Mouse (Mus musculus) intestine, embryonic 14.5 days (tissue): Measurements from ENCODE around the gene Trappc3. TPM values are rescaled to one million over a fixed set of nuclear protein-coding genes. Genes with fewer than 3 reads are reported as not detected.
A peak's percentile ranks its signal among the peaks of the same experiment; 100 is the strongest.

ENCODE experiments used
- ATAC-seq: fragments of 200-750 bp; cut with Nextera tagmentation; replicated peaks from 2 replicates; pipeline ENCODE4 v1.8.0; 2017; ENCODE audit warnings: low read depth, moderate number of reproducible peaks, moderate TSS enrichment, moderate library complexity; ENCODE audit not compliant: low FRiP score, low TSS enrichment
- DNase-seq: peaks from one replicate; pipeline ENCODE4 v3.0.0-alpha.2; 2018; ENCODE audit warnings: low spot score
- H3K27ac ChIP-seq: fragments of 300-500 bp; sonication (generic); 2 replicates; pipeline ENCODE4 v1.5.1; 2014; ENCODE audit warnings: low read depth, mild to moderate bottlenecking, control low read depth
- H3K27me3 ChIP-seq: fragments of 300-500 bp; sonication (generic); replicated peaks from 2 replicates; pipeline ENCODE4 v1.6.1; 2014; ENCODE audit warnings: low read length, control low read depth; ENCODE audit not compliant: control insufficient read depth, insufficient read depth
- H3K36me3 ChIP-seq: fragments of 300-500 bp; sonication (generic); 2 replicates; pipeline ENCODE4 v1.6.1; 2014; ENCODE audit warnings: low read length, control low read depth; ENCODE audit not compliant: control insufficient read depth, insufficient read depth
- H3K4me1 ChIP-seq: fragments of 300-500 bp; sonication (generic); replicated peaks from 2 replicates; pipeline ENCODE4 v1.6.1; 2014; ENCODE audit warnings: low read length, control low read depth, mixed read lengths; ENCODE audit not compliant: control insufficient read depth, insufficient read depth
- H3K4me2 ChIP-seq: fragments of 300-500 bp; sonication (generic); 2 replicates; pipeline ENCODE4 v1.6.1; 2014; ENCODE audit warnings: low read length
- H3K4me3 ChIP-seq: fragments of 300-500 bp; sonication (generic); 2 replicates; pipeline ENCODE4 v1.5.1; 2014; ENCODE audit warnings: low read depth, low read length, control low read depth, mixed read lengths
- H3K9ac ChIP-seq: fragments of 300-500 bp; sonication (generic); 2 replicates; pipeline ENCODE4 v1.6.1; 2014; ENCODE audit warnings: mild to moderate bottlenecking, low read length
- H3K9me3 ChIP-seq: fragments of 300-500 bp; sonication (generic); 2 replicates; pipeline ENCODE4 v1.6.1; 2016; ENCODE audit warnings: low read length, control low read depth; ENCODE audit not compliant: control insufficient read depth
- WGBS: fragments of 180-500 bp; shearing (Covaris S2); extraction: QIAGEN DNeasy Blood & Tissue Kit; methylation state at CpG from one replicate; pipeline ENCODE4 v1.1.7; 2014; 5-methylcytosine and 5-hydroxymethylcytosine counted together
- polyA plus RNA-seq: library from polyadenylated mRNA; unstranded; fragments of >200 nt; fragmentation: Nextera tagmentation; extraction: Ambion mirVana; gene quantifications from 2 replicates; pipeline ENCODE4 v1.2.1, GENCODE M21; 2014

The Trappc3 gene
- polyA plus RNA-seq, 1 experiment from 2014 or later: 20.5 TPM

DNA sequence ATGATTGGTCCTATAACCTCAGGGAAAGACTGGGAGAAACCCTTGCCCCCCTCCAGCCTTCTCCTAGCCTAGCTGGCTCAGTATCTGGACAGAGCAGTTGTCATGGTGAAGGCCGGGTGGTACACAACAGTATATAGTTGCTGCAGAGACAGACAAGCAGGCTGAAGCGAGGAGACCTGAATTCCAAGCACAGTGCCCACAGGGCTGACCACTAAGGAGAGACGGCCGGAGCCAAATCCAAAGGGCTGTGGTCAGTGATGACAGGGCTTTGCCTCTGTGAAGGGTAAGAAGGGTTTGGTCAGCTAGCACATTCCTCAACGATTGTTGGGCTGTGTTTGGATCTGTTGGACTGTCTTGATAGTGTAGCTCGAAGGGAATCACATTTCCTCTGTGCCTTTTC, 859 bp upstream of the Trappc3 start:
- ATAC-seq (no peak), DNase-seq (no peak)
- Histone ChIP-seq H3K9ac (no peak overlapping the region), H3K36me3 (0 out of 2 replicates have a peak, but pooled peaks cover 5% of the 10 kb centered on the region), H3K27me3 (no peaks in the 10 kb centered on the region), H3K4me3 (no peak overlapping the region), H3K4me1 (peaks cover 51% of the 10 kb centered on the region), H3K4me2 (no peak overlapping the region), H3K9me3 (no peaks in the 10 kb centered on the region), H3K27ac (peak overlapping the region; percentile 96)
- 67% methylated on average over 6 of the region's 6 CpGs for WGBS

DNA sequence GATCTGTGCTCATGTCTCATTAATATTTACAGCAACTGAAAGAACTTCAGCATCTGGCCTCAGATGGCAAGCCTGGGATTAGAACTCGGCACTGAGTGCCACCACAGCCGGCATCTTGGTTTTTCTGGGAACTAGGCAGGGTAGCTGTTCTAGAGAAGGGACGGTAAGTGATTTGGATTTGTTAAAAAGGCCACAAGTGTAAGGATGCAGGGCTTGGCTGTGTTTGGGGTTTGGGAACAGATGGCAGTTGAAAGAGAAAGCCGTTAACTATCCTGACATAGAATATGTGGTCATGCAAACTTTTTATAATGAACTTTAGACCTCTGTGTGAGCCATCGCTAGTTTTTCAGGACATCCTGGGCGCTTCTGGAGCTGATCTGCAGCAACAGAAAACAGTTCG, 450 bp upstream of the Trappc3 start:
- ATAC-seq: no peak
- H3K9ac ChIP-seq: no peak overlapping the region
- no peaks in the 10 kb centered on the region for H3K27me3 ChIP-seq
- DNase-seq: no peak
- 0 out of 2 replicates have a peak, but pooled peaks cover 5% of the 10 kb centered on the region for H3K36me3 ChIP-seq
- peak overlapping the region; percentile 77; the same call in 1 of the 2 replicates for H3K4me3 ChIP-seq
- peak overlapping the region; percentile 22; the same call in 1 of the 2 replicates for H3K4me2 ChIP-seq
- H3K4me1 ChIP-seq: peaks cover 51% of the 10 kb centered on the region
- no peaks in the 10 kb centered on the region for H3K9me3 ChIP-seq
- 48% methylated on average over 7 of the region's 7 CpGs for WGBS
- no peak overlapping the region for H3K27ac ChIP-seq

DNA sequence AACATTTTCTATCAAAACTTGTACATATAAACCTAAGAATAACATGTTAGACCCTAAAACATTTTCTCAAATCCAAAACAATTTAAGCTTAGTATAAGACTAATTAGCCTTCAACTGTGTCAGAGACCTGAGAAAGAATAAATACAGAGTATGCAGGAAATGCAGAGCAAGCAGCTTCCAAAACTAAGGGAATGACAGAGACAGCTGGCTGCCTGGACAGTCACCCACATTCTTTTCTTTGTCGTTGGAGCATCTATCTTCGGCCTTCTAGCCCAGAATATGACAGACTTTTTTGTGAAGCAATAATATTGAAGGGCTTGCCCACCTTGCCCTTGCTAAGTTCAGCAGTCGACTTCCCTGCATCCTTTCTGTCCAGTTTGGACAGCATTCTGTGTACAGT, 7.2 kb downstream of the Trappc3 start:
- peaks cover 13% of the 10 kb centered on the region for H3K36me3 ChIP-seq
- ATAC-seq: no peak
- no peak overlapping the region for H3K27ac ChIP-seq
- H3K9ac ChIP-seq: no peak overlapping the region
- WGBS: 77% methylated on average over 3 of the region's 3 CpGs
- no peaks in the 10 kb centered on the region for H3K4me1 ChIP-seq
- no peak overlapping the region for H3K4me2 ChIP-seq
- no peaks in the 10 kb centered on the region for H3K27me3 ChIP-seq
- no peak for DNase-seq
- H3K4me3 ChIP-seq: no peak overlapping the region
- H3K9me3 ChIP-seq: no peaks in the 10 kb centered on the region

DNA sequence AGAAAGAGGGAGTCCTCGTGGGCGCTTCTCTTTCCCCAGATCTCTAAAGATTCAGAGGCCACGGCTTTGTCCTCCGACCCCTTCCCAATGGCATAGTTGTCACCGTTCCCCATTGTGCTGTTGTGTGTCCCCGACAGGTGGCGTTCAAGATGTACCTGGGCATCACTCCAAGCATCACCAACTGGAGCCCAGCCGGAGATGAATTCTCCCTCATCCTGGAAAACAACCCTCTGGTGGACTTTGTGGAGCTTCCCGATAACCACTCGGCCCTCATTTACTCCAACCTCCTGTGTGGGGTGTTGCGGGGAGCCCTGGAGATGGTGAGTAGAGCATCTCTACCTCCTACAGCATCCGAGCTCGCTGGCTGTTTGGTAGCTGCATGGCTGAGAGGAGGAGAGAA, 11.6 kb downstream of the Trappc3 start:
- 80% methylated on average over 13 of the region's 13 CpGs for WGBS
- no peak overlapping the region for H3K4me3 ChIP-seq
- no peak overlapping the region for H3K9ac ChIP-seq
- DNase-seq: no peak
- no peak overlapping the region for H3K4me2 ChIP-seq
- no peaks in the 10 kb centered on the region for H3K9me3 ChIP-seq
- no peaks in the 10 kb centered on the region for H3K27me3 ChIP-seq
- H3K27ac ChIP-seq: no peak overlapping the region
- peaks cover 20% of the 10 kb centered on the region for H3K36me3 ChIP-seq
- peaks cover 8% of the 10 kb centered on the region; the same call in 1 of the 2 replicates for H3K4me1 ChIP-seq
- no peak for ATAC-seq

GRCm38 (mm10) chr4:126275081-126275480, 13.0 kb downstream of the Trappc3 start:
- H3K36me3 ChIP-seq: peaks cover 20% of the 10 kb centered on the region
- no peaks in the 10 kb centered on the region for H3K27me3 ChIP-seq
- H3K4me1 ChIP-seq: peaks cover 9% of the 10 kb centered on the region; the same call in 1 of the 2 replicates
- DNase-seq (no peak), ATAC-seq (no peak)
- WGBS: 87% methylated on average over 4 of the region's 4 CpGs
- no peak overlapping the region for H3K27ac ChIP-seq
- no peak overlapping the region for H3K4me3 ChIP-seq
- no peaks in the 10 kb centered on the region for H3K9me3 ChIP-seq
- no peak overlapping the region for H3K9ac ChIP-seq
- H3K4me2 ChIP-seq: no peak overlapping the region

GRCm38 (mm10) chr4:126275681-126276131, 13.6 kb downstream of the Trappc3 start:
- no peak for ATAC-seq
- Histone ChIP-seq H3K27ac (no peak overlapping the region), H3K36me3 (peaks cover 20% of the 10 kb centered on the region), H3K4me2 (no peak overlapping the region), H3K9ac (no peak overlapping the region), H3K4me1 (peaks cover 9% of the 10 kb centered on the region; the same call in 1 of the 2 replicates), H3K27me3 (no peaks in the 10 kb centered on the region), H3K4me3 (no peak overlapping the region), H3K9me3 (no peaks in the 10 kb centered on the region)
- 74% methylated on average over 13 of the region's 13 CpGs for WGBS
- DNase-seq: no peak

DNA sequence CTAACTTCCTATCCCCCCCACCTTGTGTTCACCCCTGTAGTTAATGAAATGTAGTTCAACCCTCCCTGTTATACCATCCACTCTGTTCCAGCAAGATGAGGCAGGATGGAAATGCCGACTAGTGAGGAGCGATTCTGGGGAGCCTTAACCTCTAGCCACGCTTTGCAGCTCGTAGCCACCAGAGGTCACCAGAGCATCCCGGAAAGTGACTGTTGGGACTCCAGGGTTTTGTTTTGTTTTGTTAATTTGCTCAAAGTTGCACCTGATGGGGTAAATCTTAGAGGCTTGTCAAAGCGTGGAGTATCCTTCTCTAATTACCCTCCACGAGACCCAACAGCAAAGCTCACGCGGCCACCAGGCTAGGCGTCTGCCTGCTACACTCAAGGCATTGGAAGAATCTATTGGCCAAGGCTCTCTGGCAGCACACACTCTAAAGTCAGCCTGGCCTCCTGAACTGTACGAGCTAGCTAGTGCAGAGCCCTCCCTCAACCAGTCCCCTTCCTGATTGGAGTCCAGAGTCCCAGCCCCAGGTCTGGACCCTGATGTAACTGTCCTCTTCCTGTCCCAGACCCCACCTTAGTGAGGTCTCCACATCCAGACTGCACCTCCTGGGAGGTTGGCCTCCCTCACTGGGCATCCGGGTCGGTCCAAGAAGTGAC, 15.9 kb downstream of the Trappc3 start:
- Histone ChIP-seq H3K9me3 (no peaks in the 10 kb centered on the region), H3K9ac (no peak overlapping the region), H3K27ac (no peak overlapping the region), H3K27me3 (no peaks in the 10 kb centered on the region), H3K4me1 (peaks cover 9% of the 10 kb centered on the region; the same call in 1 of the 2 replicates), H3K36me3 (peaks cover 13% of the 10 kb centered on the region), H3K4me3 (no peak overlapping the region), H3K4me2 (peak overlapping the region; percentile 28; the same call in 1 of the 2 replicates)
- 10% methylated on average over 13 of the region's 13 CpGs for WGBS
- 0 out of 2 replicates have a peak, but pooled peaks have one; percentile 50 for ATAC-seq
- peak; percentile 84 for DNase-seq

GRCm38 (mm10) chr4:126278565-126278915, 16.4 kb downstream of the Trappc3 start:
- H3K36me3 ChIP-seq: peaks cover 8% of the 10 kb centered on the region
- H3K4me2 ChIP-seq: no peak overlapping the region
- H3K27me3 ChIP-seq: no peaks in the 10 kb centered on the region
- no peaks in the 10 kb centered on the region for H3K9me3 ChIP-seq
- ATAC-seq (no peak), DNase-seq (no peak)
- peaks cover 9% of the 10 kb centered on the region; the same call in 1 of the 2 replicates for H3K4me1 ChIP-seq
- no peak overlapping the region for H3K4me3 ChIP-seq
- no peak overlapping the region for H3K27ac ChIP-seq
- WGBS: 28% methylated on average over 9 of the region's 9 CpGs
- H3K9ac ChIP-seq: no peak overlapping the region

DNA sequence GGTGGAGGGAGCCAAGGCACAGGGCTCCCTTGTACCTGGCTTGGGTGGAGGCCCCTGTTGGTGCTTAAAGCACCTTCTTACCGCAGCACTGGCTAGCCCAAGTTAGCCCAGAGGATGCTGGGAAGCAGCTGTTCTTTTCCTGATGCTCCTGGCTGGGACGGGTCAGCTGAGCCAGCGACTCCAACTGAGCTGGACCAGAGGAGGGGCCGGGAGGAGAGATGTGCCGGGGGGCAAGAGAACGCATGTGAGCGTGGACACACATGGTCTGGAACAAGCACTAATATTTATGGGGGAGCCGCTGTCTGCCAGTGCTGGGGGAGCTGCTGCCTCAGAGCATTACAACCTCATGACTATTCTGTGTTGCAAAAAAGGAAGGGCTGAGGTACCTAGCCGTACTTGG, 16.8 kb downstream of the Trappc3 start:
- H3K27me3 ChIP-seq: no peaks in the 10 kb centered on the region
- no peaks in the 10 kb centered on the region for H3K9me3 ChIP-seq
- H3K36me3 ChIP-seq: peaks cover 7% of the 10 kb centered on the region
- WGBS: 58% methylated on average over 9 of the region's 9 CpGs
- no peak overlapping the region for H3K4me3 ChIP-seq
- peaks cover 9% of the 10 kb centered on the region; the same call in 1 of the 2 replicates for H3K4me1 ChIP-seq
- no peak overlapping the region for H3K9ac ChIP-seq
- no peak overlapping the region for H3K27ac ChIP-seq
- DNase-seq (no peak), ATAC-seq (no peak)
- H3K4me2 ChIP-seq: no peak overlapping the region
